Mouse (Mus musculus) myocyte (in vitro differentiated cells): ENCODE measurements at regions not wholly inside any gene's neighbourhood (a gene's known extent, or its start where the extent isn't known, plus 50 kb on each side); places are given as distances from the start of the nearest gene placed in this dataset.

Source experiments
- H3K27me3 ChIP-seq: one replicate; pipeline ENCODE4 v1.6.1; 2011; ENCODE audit not compliant: control insufficient read depth, insufficient read depth, insufficient read length
- H3K36me3 ChIP-seq: one replicate; pipeline ENCODE4 v1.6.1; 2011; ENCODE audit not compliant: control insufficient read depth, insufficient read depth
- H3K4me2 ChIP-seq: one replicate; pipeline ENCODE4 v1.6.1; 2011; ENCODE audit warnings: low read depth, control low read depth
- H3K4me3 ChIP-seq: one replicate; pipeline ENCODE4 v1.5.1; 2011; ENCODE audit warnings: mild to moderate bottlenecking, control low read depth, moderate library complexity
- H3K79me2 ChIP-seq: one replicate; pipeline ENCODE4 v1.6.1; 2011; ENCODE audit not compliant: control insufficient read depth, insufficient read depth
- H3ac ChIP-seq: one replicate; pipeline ENCODE4 v1.6.1; 2011; ENCODE audit not compliant: control insufficient read depth, insufficient read length
- CEBPB ChIP-seq: IDR thresholded peaks from 2 replicates; pipeline ENCODE4 v1.6.1; 2011; ENCODE audit warnings: mild to moderate bottlenecking, moderate library complexity; ENCODE audit not compliant: poor library complexity, insufficient read depth, severe bottlenecking
- E2F4 ChIP-seq: IDR thresholded peaks from one replicate; pipeline ENCODE4 v1.6.1; 2011; ENCODE audit warnings: mild to moderate bottlenecking, control low read depth, moderate library complexity; ENCODE audit not compliant: insufficient read depth
- MAX ChIP-seq: IDR thresholded peaks from one replicate; pipeline ENCODE4 v1.6.1; 2011; ENCODE audit warnings: low read depth, mild to moderate bottlenecking, control low read depth
- MYOD1 ChIP-seq, 3 experiments: IDR thresholded peaks; one replicate each; pipeline ENCODE4 v1.6.1; 2011; ENCODE audit warnings: control low read depth in 2 of 3, low read depth in 2 of 3, mild to moderate bottlenecking in 2 of 3, moderate library complexity in 1 of 3; ENCODE audit not compliant: insufficient read length in 2 of 3, control insufficient read depth in 1 of 3
- MYOG ChIP-seq, 3 experiments: IDR thresholded peaks; one replicate each; pipeline ENCODE4 v1.6.1; 2011; ENCODE audit warnings: control low read depth in 2 of 3, low read depth in 2 of 3, mild to moderate bottlenecking in 2 of 3; ENCODE audit not compliant: insufficient read length in 2 of 3, control insufficient read depth in 1 of 3, insufficient read depth in 1 of 3
- POLR2A ChIP-seq: IDR thresholded peaks from one replicate; pipeline ENCODE4 v1.6.1; 2011; ENCODE audit warnings: low read depth, mild to moderate bottlenecking, control low read depth, moderate library complexity; ENCODE audit not compliant: insufficient read length
- POLR2AphosphoS2 ChIP-seq: IDR thresholded peaks from one replicate; pipeline ENCODE4 v1.6.1; 2011; ENCODE audit warnings: low read depth, control low read depth; ENCODE audit not compliant: insufficient read length
- SRF ChIP-seq: IDR thresholded peaks from one replicate; pipeline ENCODE4 v1.6.1; 2011; ENCODE audit warnings: low read depth; ENCODE audit not compliant: control insufficient read depth, insufficient read length
- TCF12 ChIP-seq: IDR thresholded peaks from one replicate; pipeline ENCODE4 v1.6.1; 2011; ENCODE audit warnings: mild to moderate bottlenecking, control low read depth; ENCODE audit not compliant: poor library complexity, insufficient read depth, severe bottlenecking
- TCF3 ChIP-seq: IDR thresholded peaks from one replicate; pipeline ENCODE4 v1.6.1; 2011; ENCODE audit warnings: low read depth, control low read depth; ENCODE audit not compliant: insufficient read length
- USF1 ChIP-seq: IDR thresholded peaks from one replicate; pipeline ENCODE4 v1.6.1; 2011; ENCODE audit warnings: low read depth, mild to moderate bottlenecking, control low read depth, moderate library complexity

GRCm38 (mm10) chr2:30695041-30695440 lies 100.2 kb downstream of the Cstad start:
- Histone ChIP-seq H3K79me2 (no peaks in the 10 kb centered on the region), H3K27me3 (no peaks in the 10 kb centered on the region), H3K4me3 (no peak overlapping the region), H3K4me2 (no peak overlapping the region), H3ac (no peak overlapping the region), H3K36me3 (no peaks in the 10 kb centered on the region)
- TF ChIP-seq TCF12, result no peak

DNA sequence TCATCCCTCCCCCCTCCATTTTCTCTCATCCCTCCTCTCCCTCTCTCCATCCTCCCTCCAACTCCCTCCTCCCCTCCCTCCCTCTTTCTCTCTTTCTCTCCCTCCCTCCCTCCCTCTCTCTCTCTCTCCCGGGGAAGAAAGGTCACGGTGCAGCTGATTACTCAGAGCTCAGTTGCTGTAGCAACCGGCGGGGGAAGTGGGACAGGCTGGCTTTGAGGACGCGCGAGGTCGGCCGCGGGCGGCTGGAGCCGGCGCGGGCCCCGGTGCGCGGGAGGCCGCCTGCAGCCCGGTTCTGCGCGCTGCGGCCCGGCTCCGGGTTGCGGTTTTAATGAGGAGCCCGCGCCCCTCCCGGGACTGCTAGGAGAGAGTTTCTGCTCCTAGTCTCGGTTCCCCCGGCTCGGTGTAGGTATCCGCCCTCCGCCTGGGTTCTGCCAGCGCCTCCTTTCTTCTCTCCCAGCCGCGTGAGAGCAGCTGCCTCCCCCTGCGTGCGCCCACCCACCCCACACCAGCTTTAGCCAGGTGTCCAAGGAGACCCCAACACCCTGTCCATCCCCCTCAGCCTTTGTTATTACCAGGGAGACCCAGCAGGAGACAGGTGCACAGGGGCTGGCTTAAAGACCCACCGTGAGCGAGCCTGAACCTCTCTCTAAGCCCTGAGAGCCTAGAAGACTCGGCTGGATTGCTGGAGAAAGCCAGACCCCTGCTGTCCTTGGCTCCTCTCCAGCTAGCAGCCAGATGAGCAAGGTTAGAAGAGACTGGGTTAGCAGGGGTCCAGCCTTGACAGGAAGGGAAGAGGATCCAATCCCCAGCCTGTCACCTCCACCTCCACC lies 98.6 kb downstream of the Cstad start:
- Histone ChIP-seq H3K36me3 (no peaks in the 10 kb centered on the region), H3K4me2 (peak overlapping the region; percentile 83), H3K27me3 (no peaks in the 10 kb centered on the region), H3ac (no peak overlapping the region), H3K79me2 (no peaks in the 10 kb centered on the region), H3K4me3 (peak overlapping the region; percentile 23)
- TF ChIP-seq POLR2AphosphoS2 (no peak), MYOD1 (IDR thresholded peaks at IDR 0.05; ENCODE audit: control insufficient read depth in 1 of 3, insufficient read length in 2 of 3, low read depth in 2 of 3) (peak in 1 of 3 experiments; percentile 24)

GRCm38 (mm10) chr2:30692561-30693205 lies 97.8 kb downstream of the Cstad start:
- Histone ChIP-seq H3K4me3 (peak overlapping the region; percentile 23), H3ac (no peak overlapping the region), H3K36me3 (no peaks in the 10 kb centered on the region), H3K4me2 (peak overlapping the region; percentile 83), H3K27me3 (no peaks in the 10 kb centered on the region), H3K79me2 (no peaks in the 10 kb centered on the region)
- TF ChIP-seq TCF12 (no peak), POLR2AphosphoS2 (no peak), TCF3 (no peak), SRF (no peak), USF1 (no peak), POLR2A (no peak)

DNA sequence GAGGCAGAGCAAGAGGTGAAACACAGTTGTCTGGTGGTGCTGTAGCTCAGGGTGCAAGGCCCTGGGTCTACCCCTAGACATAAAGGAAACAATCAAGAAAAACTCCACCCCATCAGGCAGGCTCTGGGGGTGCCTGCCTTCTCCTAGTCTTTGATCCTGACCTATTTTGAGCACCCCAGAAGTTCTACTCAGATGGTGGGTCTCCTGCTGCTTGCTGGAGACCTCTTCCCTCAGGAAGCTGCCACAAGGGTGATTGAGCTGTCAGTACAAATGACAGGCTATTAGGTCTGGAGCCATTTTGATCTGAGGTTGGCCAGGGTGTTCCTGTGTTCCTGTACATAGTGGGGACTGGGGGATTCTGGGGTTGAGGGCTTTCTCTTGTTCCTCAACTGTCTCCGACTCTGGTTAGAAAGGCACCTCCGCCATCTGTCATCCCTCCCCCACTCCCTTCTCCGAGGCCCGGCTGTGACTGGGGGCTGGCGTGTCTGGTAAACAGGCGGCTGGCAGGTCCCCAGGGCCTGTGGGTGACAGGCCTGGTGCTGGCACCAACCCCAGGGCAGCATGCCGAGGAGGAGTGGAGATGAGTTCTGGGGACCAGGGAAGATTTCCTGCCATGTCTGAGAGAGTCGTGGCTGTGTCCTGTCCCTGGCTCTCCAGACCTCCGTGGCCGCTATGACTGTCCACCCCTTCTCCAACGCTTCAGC lies 97.2 kb downstream of the Cstad start:
- no peaks in the 10 kb centered on the region for H3K27me3 ChIP-seq
- H3K4me3 ChIP-seq, result peak overlapping the region; percentile 23
- no peaks in the 10 kb centered on the region for H3K36me3 ChIP-seq
- no peaks in the 10 kb centered on the region for H3K79me2 ChIP-seq
- peak overlapping the region; percentile 83 for H3K4me2 ChIP-seq
- no peak overlapping the region for H3ac ChIP-seq
- no peak for TF ChIP-seq TCF3
- TF ChIP-seq POLR2AphosphoS2, result no peak
- TF ChIP-seq TCF12, result no peak
- TF ChIP-seq POLR2A, result peak; percentile 39
- peak in 2 of 3 experiments; percentile 53 to 78 for TF ChIP-seq MYOG (IDR thresholded peaks at IDR 0.05; ENCODE audit: control insufficient read depth in 1 of 3, insufficient read depth in 1 of 3, insufficient read length in 2 of 3, low read depth in 2 of 3)
- peak in 2 of 3 experiments; percentile 24 to 78 for TF ChIP-seq MYOD1 (IDR thresholded peaks at IDR 0.05; ENCODE audit: control insufficient read depth in 1 of 3, insufficient read length in 2 of 3, low read depth in 2 of 3)
- no peak for TF ChIP-seq USF1
- TF ChIP-seq MAX, result no peak
- TF ChIP-seq CEBPB, result no peak
- TF ChIP-seq E2F4, result no peak

- TF ChIP-seq SRF (peak; percentile 54), TCF3 (no peak)
- Histone ChIP-seq H3ac (no peak overlapping the region), H3K79me2 (no peaks in the 10 kb centered on the region), H3K27me3 (no peaks in the 10 kb centered on the region), H3K4me3 (no peak overlapping the region), H3K36me3 (no peaks in the 10 kb centered on the region), H3K4me2 (no peak overlapping the region)
Observed at GRCm38 (mm10) chr2:30690925-30691856, 96.4 kb downstream of the Cstad start.
